8 mouse cellular contexts compared by ENCODE assay signal in the genomic region with DNA sequence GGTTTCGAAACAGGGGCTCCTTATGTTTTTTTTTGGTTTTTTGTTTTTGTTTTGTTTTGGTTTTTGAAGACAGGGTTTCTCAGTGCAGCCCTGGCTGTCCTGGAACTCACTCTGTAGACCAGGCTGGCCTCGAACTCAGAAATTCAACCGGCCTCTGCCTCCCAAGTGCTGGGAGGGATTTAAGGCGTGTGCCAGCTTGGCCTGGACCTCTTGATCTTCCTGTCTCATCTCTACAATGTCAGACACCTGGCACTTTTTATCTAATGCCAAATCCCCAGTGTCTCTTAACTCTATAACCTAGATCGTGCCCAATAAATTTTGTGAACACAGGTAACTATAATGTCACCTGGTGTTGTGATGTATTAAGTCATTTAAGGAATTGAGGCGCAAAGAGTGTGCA. TPM values are rescaled to one million over a fixed set of nuclear protein-coding genes. Genes with fewer than 3 reads are reported as not detected.
DNase-seq lines count a peak whose midpoint lies in the region; ATAC-seq and TF ChIP-seq lines count a peak whose summit lies in the region.

No protein-coding gene starts in this region.

- ATAC-seq in kidney, embryonic 14.5 days (ENCODE audit: low FRiP score, low TSS enrichment), result no peak
- no peak for ATAC-seq in hindbrain, embryonic 13.5 days (ENCODE audit: low FRiP score)
- ATAC-seq in midbrain, embryonic 14.5 days (ENCODE audit: low FRiP score, low TSS enrichment), result no peak

- peak overlapping the region; percentile 54 for H3K4me3 ChIP-seq in kidney, embryonic 14.5 days (ENCODE audit: low read length)
- H3K4me3 ChIP-seq in cortical plate, adult 2 months (ENCODE audit: insufficient read depth, low read length), result peak overlapping the region; percentile 45
- peak overlapping the region; percentile 56 for H3K4me3 ChIP-seq in hindbrain, embryonic 13.5 days
- peak overlapping the region; percentile 56 for H3K4me3 ChIP-seq in midbrain, embryonic 14.5 days (replicated peaks; ENCODE audit: low read depth, low read length)

- peak overlapping the region; percentile 73; the same call in 1 of the 2 replicates for H3K9ac ChIP-seq in kidney, embryonic 14.5 days (ENCODE audit: low read depth, low read length)
- H3K9ac ChIP-seq in hindbrain, embryonic 13.5 days, result peak overlapping the region; percentile 79
- H3K9ac ChIP-seq in midbrain, embryonic 14.5 days (replicated peaks; ENCODE audit: low read length), result peak overlapping the region; percentile 61; the same call in 1 of the 2 replicates

- no peak for TF ChIP-seq CTCF in cortical plate, adult 2 months (IDR thresholded peaks at IDR 0.05; ENCODE audit: extremely low read depth, insufficient read depth, low read length)

- DNase-seq in kidney, postnatal 25 days, result no peak
- DNase-seq in midbrain, embryonic 14.5 days, result no peak
- no peak for DNase-seq in urinary bladder, adult 18-20 months (ENCODE audit: low spot score in 2 of 2)
- no peak for DNase-seq in layer of hippocampus, postnatal 25 days (ENCODE audit: extremely low spot score in 1 of 2, low spot score in 1 of 2)
- no peak for DNase-seq in ovary, postnatal 36 days (ENCODE audit: low spot score)

- peak overlapping the region; percentile 85 for H3K4me2 ChIP-seq in kidney, embryonic 14.5 days (replicated peaks; ENCODE audit: low read depth, low read length)
- H3K4me2 ChIP-seq in hindbrain, embryonic 13.5 days, result peak overlapping the region; percentile 87
- peak overlapping the region; percentile 66 for H3K4me2 ChIP-seq in midbrain, embryonic 14.5 days (ENCODE audit: low read length)

- peaks cover 28% of the 10 kb centered on the region; the same call in 1 of the 2 replicates for H3K36me3 ChIP-seq in kidney, embryonic 14.5 days (ENCODE audit: control insufficient read depth, insufficient read depth, low read length)
- peaks cover 23% of the 10 kb centered on the region for H3K36me3 ChIP-seq in hindbrain, embryonic 13.5 days
- peaks cover 20% of the 10 kb centered on the region for H3K36me3 ChIP-seq in midbrain, embryonic 14.5 days (ENCODE audit: control insufficient read depth, insufficient read depth, low read length)

- 82% methylated on average over 6 of the region's 6 CpGs for WGBS in kidney, embryonic 14.5 days
- WGBS in hindbrain, embryonic 13.5 days, result 84% methylated on average over 6 of the region's 6 CpGs
- WGBS in midbrain, embryonic 14.5 days, result 82% methylated on average over 6 of the region's 6 CpGs

- no peak for TF ChIP-seq POLR2A in cortical plate, adult 2 months (IDR thresholded peaks at IDR 0.05; ENCODE audit: extremely low read depth, insufficient read depth, low read length)

- H3K27me3 ChIP-seq in kidney, embryonic 14.5 days (ENCODE audit: control insufficient read depth, insufficient read depth, low read length), result no peaks in the 10 kb centered on the region
- no peaks in the 10 kb centered on the region for H3K27me3 ChIP-seq in hindbrain, embryonic 13.5 days
- H3K27me3 ChIP-seq in midbrain, embryonic 14.5 days (ENCODE audit: control insufficient read depth, insufficient read depth, low read length), result no peaks in the 10 kb centered on the region

- H3K4me1 ChIP-seq in kidney, embryonic 14.5 days (ENCODE audit: control insufficient read depth, insufficient read depth, low read length), result peaks cover 8% of the 10 kb centered on the region
- H3K4me1 ChIP-seq in cortical plate, adult 2 months (ENCODE audit: control insufficient read depth, insufficient read depth, low read length), result peaks cover 1% of the 10 kb centered on the region; the same call in 1 of the 2 replicates
- peaks cover 15% of the 10 kb centered on the region for H3K4me1 ChIP-seq in hindbrain, embryonic 13.5 days (replicated peaks)
- peaks cover 8% of the 10 kb centered on the region; the same call in 1 of the 2 replicates for H3K4me1 ChIP-seq in midbrain, embryonic 14.5 days (ENCODE audit: control insufficient read depth, insufficient read depth, low read length)

- no peaks in the 10 kb centered on the region for H3K9me3 ChIP-seq in kidney, embryonic 14.5 days (ENCODE audit: control insufficient read depth, low read length)
- H3K9me3 ChIP-seq in hindbrain, embryonic 13.5 days, result no peaks in the 10 kb centered on the region
- H3K9me3 ChIP-seq in midbrain, embryonic 14.5 days (ENCODE audit: control insufficient read depth, low read length), result no peaks in the 10 kb centered on the region

- H3K27ac ChIP-seq in kidney, embryonic 14.5 days (ENCODE audit: low read depth, low read length), result no peak overlapping the region; the same call in 1 of the 2 replicates
- H3K27ac ChIP-seq in cortical plate, adult 2 months (ENCODE audit: insufficient read depth, low read length), result peak overlapping the region; percentile 91
- H3K27ac ChIP-seq in hindbrain, embryonic 13.5 days, result peak overlapping the region; percentile 94
- peak overlapping the region; percentile 91 for H3K27ac ChIP-seq in midbrain, embryonic 14.5 days (replicated peaks; ENCODE audit: low read depth, low read length)

RNA-seq across cellular contexts. Expression of gene Dctpp1, which starts 7.2 kb away (rescaled TPM):
- 252 and 290 TPM in 2 replicates for polyA plus RNA-seq in kidney, embryonic 14.5 days (2014; fragmentation: Nextera tagmentation; extraction: Ambion mirVana)
- 33.0 and 37.4 TPM in 2 replicates for polyA plus RNA-seq in cortical plate, adult 2 months (2012; rRNA removed)
- polyA plus RNA-seq in hindbrain, embryonic 13.5 days (2015; fragmentation: Nextera tagmentation; extraction: Ambion mirVana), result 121 and 124 TPM in 2 replicates
- polyA plus RNA-seq in midbrain, embryonic 14.5 days (2014; fragmentation: Nextera tagmentation; extraction: Ambion mirVana), result 125 and 134 TPM in 2 replicates
- 10 to 100 TPM; 21.7 to 27.7 TPM for total RNA-seq in layer of hippocampus, postnatal 25 days (2021)

RNA-seq across cellular contexts. Expression of gene Zfp771, which starts 9.3 kb away (rescaled TPM):
- 59.3 and 94.9 TPM in 2 replicates for polyA plus RNA-seq in kidney, embryonic 14.5 days (2014; fragmentation: Nextera tagmentation; extraction: Ambion mirVana)
- 109 and 110 TPM in 2 replicates for polyA plus RNA-seq in cortical plate, adult 2 months (2012; rRNA removed)
- polyA plus RNA-seq in hindbrain, embryonic 13.5 days (2015; fragmentation: Nextera tagmentation; extraction: Ambion mirVana), result 54.4 and 57.4 TPM in 2 replicates
- 55.2 and 71.2 TPM in 2 replicates for polyA plus RNA-seq in midbrain, embryonic 14.5 days (2014; fragmentation: Nextera tagmentation; extraction: Ambion mirVana)
- 10 to 100 TPM; 67.4 to 73.4 TPM for total RNA-seq in layer of hippocampus, postnatal 25 days (2021)

RNA-seq across cellular contexts. Expression of gene Sept1, which starts 20.4 kb away (rescaled TPM):
- 18.5 and 21.6 TPM in 2 replicates for polyA plus RNA-seq in kidney, embryonic 14.5 days (2014; fragmentation: Nextera tagmentation; extraction: Ambion mirVana)
- 9.2 and 10.4 TPM in 2 replicates for polyA plus RNA-seq in cortical plate, adult 2 months (2012; rRNA removed)
- polyA plus RNA-seq in hindbrain, embryonic 13.5 days (2015; fragmentation: Nextera tagmentation; extraction: Ambion mirVana), result 21.8 and 23.1 TPM in 2 replicates
- 11.6 and 13.6 TPM in 2 replicates for polyA plus RNA-seq in midbrain, embryonic 14.5 days (2014; fragmentation: Nextera tagmentation; extraction: Ambion mirVana)
- 1 to 10 TPM; 4.0 to 4.2 TPM for total RNA-seq in layer of hippocampus, postnatal 25 days (2021)

RNA-seq across cellular contexts. Expression of gene Zfp553, which starts 20.5 kb away (rescaled TPM):
- 23.0 and 26.2 TPM in 2 replicates for polyA plus RNA-seq in kidney, embryonic 14.5 days (2014; fragmentation: Nextera tagmentation; extraction: Ambion mirVana)
- 13.5 and 15.5 TPM in 2 replicates for polyA plus RNA-seq in cortical plate, adult 2 months (2012; rRNA removed)
- polyA plus RNA-seq in hindbrain, embryonic 13.5 days (2015; fragmentation: Nextera tagmentation; extraction: Ambion mirVana), result 58.8 and 61.9 TPM in 2 replicates
- 31.9 and 39.7 TPM in 2 replicates for polyA plus RNA-seq in midbrain, embryonic 14.5 days (2014; fragmentation: Nextera tagmentation; extraction: Ambion mirVana)
- total RNA-seq in layer of hippocampus, postnatal 25 days (2021), result 10 to 100 TPM; 18.0 to 20.6 TPM

RNA-seq across cellular contexts. Expression of gene Sephs2, which starts 20.5 kb away (rescaled TPM):
- 112 and 132 TPM in 2 replicates for polyA plus RNA-seq in kidney, embryonic 14.5 days (2014; fragmentation: Nextera tagmentation; extraction: Ambion mirVana)
- 26.2 and 27.5 TPM in 2 replicates for polyA plus RNA-seq in cortical plate, adult 2 months (2012; rRNA removed)
- 59.7 and 60.7 TPM in 2 replicates for polyA plus RNA-seq in hindbrain, embryonic 13.5 days (2015; fragmentation: Nextera tagmentation; extraction: Ambion mirVana)
- polyA plus RNA-seq in midbrain, embryonic 14.5 days (2014; fragmentation: Nextera tagmentation; extraction: Ambion mirVana), result 77.6 and 78.4 TPM in 2 replicates
- 10 to 100 TPM; 43.0 to 43.8 TPM for total RNA-seq in layer of hippocampus, postnatal 25 days (2021)
